Comparison of ENCODE assay signal across 11 mouse cellular contexts in genomic region chr6:20604170-20604569, GRCm38 (mm10).
DNase-seq lines count a peak whose midpoint lies in the region; ATAC-seq and TF ChIP-seq lines count a peak whose summit lies in the region.
"Had no signal": no experiment of that assay in that cellular context is flagged by ENCODE, and none has a peak within 500 bp of the region (broad histone marks: within the 10 kb centered on the region; RNA-seq: fewer than 3 reads in every experiment).

No protein-coding gene starts in this region.

- no peak for ATAC-seq in lung, embryonic 14.5 days (ENCODE audit: insufficient read depth)

- H3K9ac ChIP-seq in lung, embryonic 14.5 days = no peak overlapping the region
- H3K9ac ChIP-seq in heart, adult 2 months (ENCODE audit: low read depth, low read length) = no peak overlapping the region
- H3K9ac ChIP-seq: liver, embryonic 14.5 days; midbrain, embryonic 12.5 days had no signal

- TF ChIP-seq POLR2A in heart, adult 2 months (IDR thresholded peaks at IDR 0.05; ENCODE audit: insufficient read depth, low read depth, low read length) = no peak

- intact Hi-C loops in left cerebral cortex, postnatal 25 days (cut with DNase I) = no loop called here
- intact Hi-C loops in heart, adult 2 months (cut with DNase I) = no loop called here

- TF ChIP-seq EP300 in heart, adult 2 months (IDR thresholded peaks at IDR 0.05; ENCODE audit: insufficient read depth, low read depth, low read length) = no peak

- WGBS in lung, embryonic 14.5 days = 87% methylated on average over 2 of the region's 2 CpGs
- 72% methylated on average over 2 of the region's 2 CpGs for WGBS in heart, adult 2 months

- no peaks in the 10 kb centered on the region for H3K79me2 ChIP-seq in heart, adult 2 months (replicated peaks; ENCODE audit: control insufficient read depth, insufficient read depth, low read length)

- H3K27ac ChIP-seq in lung, embryonic 14.5 days (ENCODE audit: low read depth) = no peak overlapping the region
- no peak overlapping the region for H3K27ac ChIP-seq in heart, adult 2 months
- H3K27ac ChIP-seq: liver, embryonic 14.5 days; midbrain, embryonic 12.5 days had no signal

- H3K27me3 ChIP-seq in lung, embryonic 14.5 days (ENCODE audit: insufficient read depth, low read length) = no peaks in the 10 kb centered on the region
- H3K27me3 ChIP-seq in heart, adult 2 months (ENCODE audit: control insufficient read depth, insufficient read depth, low read length) = no peaks in the 10 kb centered on the region
- H3K27me3 ChIP-seq: midbrain, embryonic 12.5 days had no signal

- DNase-seq in adrenal gland, adult (ENCODE audit: inconsistent age in 2 of 2, low spot score in 1 of 2) = peak; percentile 28 to 62
- no peak for DNase-seq in adrenal gland, postnatal 14 days
- DNase-seq in lung, embryonic 14.5 days = peak; percentile 9
- DNase-seq in lung, postnatal 36 days = no peak
- DNase-seq in cerebellum, postnatal 25 days = peak; percentile 87 to 88
- peak; percentile 18 to 59 for DNase-seq in left cerebral cortex, postnatal 25 days (ENCODE audit: low spot score in 2 of 2)
- DNase-seq in heart, adult 2 months = no peak
- DNase-seq in lung, postnatal 4 days = no peak
- DNase-seq: thymus, postnatal 25 days had no signal

- H3K4me1 ChIP-seq in lung, embryonic 14.5 days (ENCODE audit: insufficient read depth) = no peaks in the 10 kb centered on the region
- no peaks in the 10 kb centered on the region for H3K4me1 ChIP-seq in heart, adult 2 months (ENCODE audit: control insufficient read depth, insufficient read depth, low read length)
- H3K4me1 ChIP-seq: midbrain, embryonic 12.5 days had no signal

- no peaks in the 10 kb centered on the region for H3K36me3 ChIP-seq in lung, embryonic 14.5 days (ENCODE audit: insufficient read depth)
- H3K36me3 ChIP-seq in heart, adult 2 months (ENCODE audit: control insufficient read depth, insufficient read depth, low read length) = no peaks in the 10 kb centered on the region
- H3K36me3 ChIP-seq: midbrain, embryonic 12.5 days had no signal

- H3K4me2 ChIP-seq in lung, embryonic 14.5 days = no peak overlapping the region
- H3K4me2 ChIP-seq: midbrain, embryonic 12.5 days had no signal

- TF ChIP-seq CTCF in lung, embryonic 14.5 days (IDR thresholded peaks at IDR 0.05; ENCODE audit: low read depth) = no peak
- no peak for TF ChIP-seq CTCF in heart, adult 2 months (IDR thresholded peaks at IDR 0.05)

- H3K9me3 ChIP-seq in lung, embryonic 14.5 days (ENCODE audit: low read depth, low read length) = no peaks in the 10 kb centered on the region
- H3K9me3 ChIP-seq: midbrain, embryonic 12.5 days had no signal

- no peak overlapping the region for H3K4me3 ChIP-seq in lung, embryonic 14.5 days (ENCODE audit: low read depth, low read length)
- no peak overlapping the region for H3K4me3 ChIP-seq in heart, adult 2 months
- H3K4me3 ChIP-seq: midbrain, embryonic 12.5 days had no signal

Comparison
In these comparisons a context has a peak if more than half of its experiments do, and no peak if none do; other contexts are left out.
1. DNase-seq: peak in adrenal gland, adult (2 of 2), lung, embryonic 14.5 days (single experiment), cerebellum, postnatal 25 days (2 of 2) and left cerebral cortex, postnatal 25 days (2 of 2); none in adrenal gland, postnatal 14 days (single experiment), lung, postnatal 36 days (single experiment), heart, adult 2 months (0 of 2) and lung, postnatal 4 days (0 of 2).